Mouse (Mus musculus) hindbrain, embryonic 11.5 days (tissue): Measurements from ENCODE around the gene Zfp146. TPM values are rescaled to one million over a fixed set of nuclear protein-coding genes. Genes with fewer than 3 reads are reported as not detected.
A peak's percentile ranks its signal among the peaks of the same experiment; 100 is the strongest.
"Not testable (repeated sequence)": the region's sequence is repeated elsewhere in the genome, so short reads cannot be mapped to it uniquely, and the experiment has no call there.

Experiments
- ATAC-seq: fragments of 200-750 bp; cut with Nextera tagmentation; 2 replicates; pipeline ENCODE4 v1.8.0; 2017; ENCODE audit warnings: mild to moderate bottlenecking, moderate TSS enrichment, moderate library complexity; ENCODE audit not compliant: low FRiP score
- DNase-seq: peaks from one replicate; pipeline ENCODE4 v3.0.0-alpha.2; 2015; ENCODE audit warnings: low spot score
- H3K27ac ChIP-seq: fragments of 300-500 bp; sonication (generic); 2 replicates; pipeline ENCODE4 v1.5.1; 2014; ENCODE audit warnings: mild to moderate bottlenecking, low read depth, low read length
- H3K27me3 ChIP-seq: fragments of 300-500 bp; sonication (generic); 2 replicates; pipeline ENCODE4 v1.6.1; 2014; ENCODE audit warnings: mild to moderate bottlenecking, low read length, moderate library complexity, mixed read lengths; ENCODE audit not compliant: control insufficient read depth, insufficient read depth
- H3K36me3 ChIP-seq: fragments of 300-500 bp; sonication (generic); 2 replicates; pipeline ENCODE4 v1.6.1; 2014; ENCODE audit warnings: mild to moderate bottlenecking, low read length, moderate library complexity, mixed read lengths; ENCODE audit not compliant: control insufficient read depth, insufficient read depth
- H3K4me1 ChIP-seq: fragments of 300-500 bp; sonication (generic); replicated peaks from 2 replicates; pipeline ENCODE4 v1.6.1; 2014; ENCODE audit warnings: low read length, mixed read lengths; ENCODE audit not compliant: control insufficient read depth, insufficient read depth
- H3K4me2 ChIP-seq: fragments of 300-500 bp; sonication (generic); replicated peaks from 2 replicates; pipeline ENCODE4 v1.6.1; 2014; ENCODE audit warnings: mild to moderate bottlenecking, low read depth, low read length
- H3K4me3 ChIP-seq: fragments of 300-500 bp; sonication (generic); 2 replicates; pipeline ENCODE4 v1.5.1; 2014; ENCODE audit warnings: low read depth, low read length
- H3K9ac ChIP-seq: fragments of 300-500 bp; sonication (generic); 2 replicates; pipeline ENCODE4 v1.6.1; 2014; ENCODE audit warnings: low read depth, low read length
- H3K9me3 ChIP-seq: fragments of 300-500 bp; sonication (generic); 2 replicates; pipeline ENCODE4 v1.6.1; 2016; ENCODE audit warnings: low read length; ENCODE audit not compliant: control insufficient read depth
- WGBS: fragments of 180-500 bp; shearing (Covaris S2); extraction: QIAGEN DNeasy Blood & Tissue Kit; methylation state at CpG from one replicate; pipeline ENCODE4 v1.1.7; 2014; 5-methylcytosine and 5-hydroxymethylcytosine counted together
- polyA plus RNA-seq: library from polyadenylated mRNA; unstranded; fragments of >200 nt; fragmentation: Nextera tagmentation; extraction: Ambion mirVana; gene quantifications from 2 replicates; pipeline ENCODE4 v1.2.1, GENCODE M21; 2014

Gene Zfp146
- polyA plus RNA-seq, 1 experiment from 2014 or later: 26.1 TPM

DNA sequence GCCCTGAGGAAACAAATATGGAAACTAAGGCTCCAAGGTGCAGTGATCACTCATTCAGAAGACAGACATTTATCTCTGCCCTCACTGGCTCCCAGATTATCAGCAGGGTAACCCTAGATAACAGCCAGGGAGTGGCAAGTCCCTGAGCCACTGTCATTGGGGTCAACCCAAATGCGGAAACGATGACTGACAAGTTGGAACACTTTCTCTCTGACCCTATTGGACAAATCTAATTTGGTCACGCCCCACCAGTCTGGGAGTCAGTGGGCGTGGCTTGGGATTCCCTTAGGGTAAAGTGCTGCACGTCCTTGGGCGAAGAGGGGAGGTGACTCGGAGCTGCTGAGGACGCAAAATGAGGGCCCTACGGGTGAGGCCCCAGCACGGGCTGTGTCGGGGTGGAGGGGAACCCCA, 14.3 kb upstream of the Zfp146 start, which contains the start of gene Cox7a1:
Gene Cox7a1 (plus strand): TSS at position 266 of the 411 bp plus-strand sequence.
- Histone ChIP-seq H3K9ac (no peak within 1 kb of the TSS), H3K27ac (no peak within 1 kb of the TSS), H3K4me2 (peak within 1 kb of the TSS; percentile 30), H3K27me3 (no peaks in the 10 kb centered on the region), H3K36me3 (peaks cover 4% of the 10 kb centered on the region; the same call in 1 of the 2 replicates), H3K9me3 (no peaks in the 10 kb centered on the region), H3K4me1 (no peaks in the 10 kb centered on the region), H3K4me3 (peak within 1 kb of the TSS; percentile 1; the same call in 1 of the 2 replicates)
- ATAC-seq: peak; percentile 74
- peak; percentile 84 for DNase-seq
- WGBS: 2% methylated on average over 11 of the region's 11 CpGs

- H3K36me3 ChIP-seq, DNase-seq, H3K9ac ChIP-seq, H3K9me3 ChIP-seq, H3K27ac ChIP-seq, H3K4me1 ChIP-seq, H3K4me3 ChIP-seq, H3K27me3 ChIP-seq, ATAC-seq, H3K4me2 ChIP-seq: not testable (repeated sequence)
- 68% methylated on average over 6 of the region's 7 CpGs for WGBS
Measured at GRCm38 (mm10) chr7:30183189-30183588, 13.6 kb upstream of the Zfp146 start.

GRCm38 (mm10) chr7:30181929-30182328, 12.4 kb upstream of the Zfp146 start:
- not testable (repeated sequence) for H3K4me3 ChIP-seq, H3K4me2 ChIP-seq, H3K36me3 ChIP-seq, DNase-seq, H3K4me1 ChIP-seq, H3K27ac ChIP-seq, H3K9me3 ChIP-seq, H3K27me3 ChIP-seq, H3K9ac ChIP-seq, ATAC-seq
- WGBS: 90% methylated on average over 10 of the region's 10 CpGs

- 3% methylated on average over 4 of the region's 4 CpGs for WGBS
- no peak overlapping the region for H3K4me3 ChIP-seq
- H3K9me3 ChIP-seq: no peaks in the 10 kb centered on the region
- no peaks in the 10 kb centered on the region for H3K4me1 ChIP-seq
- 0 out of 2 replicates have a peak, but pooled peaks cover 2% of the 10 kb centered on the region for H3K36me3 ChIP-seq
- no peak overlapping the region for H3K27ac ChIP-seq
- no peak overlapping the region for H3K4me2 ChIP-seq
- ATAC-seq (0 out of 2 replicates have a peak, but pooled peaks have one; percentile 11), DNase-seq (peak; percentile 86)
- no peak overlapping the region for H3K9ac ChIP-seq
- no peaks in the 10 kb centered on the region for H3K27me3 ChIP-seq
Measured at GRCm38 (mm10) chr7:30181308-30181707, 11.8 kb upstream of the Zfp146 start.

- DNase-seq: no peak
- H3K4me2 ChIP-seq: no peak overlapping the region
- 91% methylated on average over 11 of the region's 11 CpGs for WGBS
- no peak for ATAC-seq
- H3K4me1 ChIP-seq: no peaks in the 10 kb centered on the region
- H3K27me3 ChIP-seq: no peaks in the 10 kb centered on the region
- no peak overlapping the region for H3K9ac ChIP-seq
- no peaks in the 10 kb centered on the region for H3K9me3 ChIP-seq
- H3K27ac ChIP-seq: no peak overlapping the region
- no peak overlapping the region for H3K4me3 ChIP-seq
- H3K36me3 ChIP-seq: 0 out of 2 replicates have a peak, but pooled peaks cover 2% of the 10 kb centered on the region
Measured at GRCm38 (mm10) chr7:30178256-30178655, 8.7 kb upstream of the Zfp146 start.

GRCm38 (mm10) chr7:30176474-30176873, 6.9 kb upstream of the Zfp146 start:
- Histone ChIP-seq H3K4me3 (no peak overlapping the region), H3K36me3 (0 out of 2 replicates have a peak, but pooled peaks cover 2% of the 10 kb centered on the region), H3K4me1 (no peaks in the 10 kb centered on the region), H3K9ac (no peak overlapping the region), H3K4me2 (no peak overlapping the region), H3K27me3 (no peaks in the 10 kb centered on the region), H3K27ac (no peak overlapping the region), H3K9me3 (no peaks in the 10 kb centered on the region)
- DNase-seq (no peak), ATAC-seq (no peak)
- 84% methylated on average over 12 of the region's 12 CpGs for WGBS

DNA sequence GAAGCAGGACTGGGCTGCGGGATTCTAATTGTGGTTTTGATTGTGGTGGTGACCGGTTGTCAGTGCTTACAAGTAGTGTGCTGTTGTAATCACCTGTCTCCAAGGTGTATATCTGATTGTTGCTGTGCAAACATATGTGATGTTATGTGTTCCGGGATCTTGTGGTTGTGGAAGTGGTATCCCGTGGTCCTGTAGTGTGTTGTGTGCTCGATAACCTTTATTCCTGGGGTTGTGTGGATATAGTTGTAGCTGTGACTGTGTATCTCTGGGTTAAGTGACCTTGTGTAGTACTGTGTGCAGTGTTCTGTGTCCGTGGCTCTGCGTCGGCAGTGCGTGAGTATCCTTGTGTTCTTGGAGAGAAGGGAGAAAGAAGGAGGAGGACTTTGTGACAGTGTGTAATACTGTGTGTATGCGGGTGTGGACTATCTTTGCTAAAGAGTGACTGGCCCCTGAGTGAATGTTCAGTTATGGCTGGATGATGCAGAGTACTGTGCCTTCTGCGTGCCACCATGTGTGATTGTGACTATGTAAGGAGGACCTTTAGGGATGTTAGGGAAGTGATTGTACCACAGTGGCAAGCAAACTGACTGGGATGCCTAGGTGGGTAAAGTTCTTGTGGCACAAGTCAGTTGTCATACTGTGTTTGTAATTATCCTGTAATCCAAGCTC, 867 bp upstream of the Zfp146 start:
- Histone ChIP-seq H3K36me3 (peaks cover 9% of the 10 kb centered on the region), H3K4me1 (no peaks in the 10 kb centered on the region), H3K27ac (peak overlapping the region; percentile 85), H3K9ac (peak overlapping the region; percentile 53), H3K4me2 (peak overlapping the region; percentile 68), H3K27me3 (no peaks in the 10 kb centered on the region), H3K4me3 (peak overlapping the region; percentile 62), H3K9me3 (peaks cover 7% of the 10 kb centered on the region)
- ATAC-seq: peak; percentile 50
- 33% methylated on average over 11 of the region's 11 CpGs for WGBS
- no peak for DNase-seq

- DNase-seq: no peak
- peak; percentile 53 for ATAC-seq
- 3% methylated on average over 21 of the region's 21 CpGs for WGBS
Measured at GRCm38 (mm10) chr7:30168914-30169582, 502 bp downstream of the Zfp146 start.

More at GRCm38 (mm10) chr7:30168914-30169582, 502 bp downstream of the Zfp146 start:
- Histone ChIP-seq H3K36me3 (peaks cover 15% of the 10 kb centered on the region), H3K4me2 (peak overlapping the region; percentile 23), H3K9me3 (peaks cover 14% of the 10 kb centered on the region), H3K4me1 (no peaks in the 10 kb centered on the region), H3K4me3 (peak overlapping the region; percentile 62), H3K9ac (peak overlapping the region; percentile 91), H3K27ac (peak overlapping the region; percentile 85), H3K27me3 (no peaks in the 10 kb centered on the region)
